8 mouse cellular contexts compared by ENCODE assay signal in genomic region chr5:35893093-35893804, GRCm38 (mm10). TPM values are rescaled to one million over a fixed set of nuclear protein-coding genes. Genes with fewer than 3 reads are reported as not detected.
A peak's percentile ranks its signal among the peaks of the same experiment; 100 is the strongest.
DNase-seq lines count a peak whose midpoint lies in the region; ATAC-seq lines count a peak whose summit lies in the region.

Gene Afap1 (plus strand): TSS chr5:35893319.

- H3K4me1 ChIP-seq in forebrain, embryonic 11.5 days (replicated peaks; ENCODE audit: control insufficient read depth, insufficient read depth, low read length): peaks cover 7% of the 10 kb centered on the region; the same call in 1 of the 2 replicates
- H3K4me1 ChIP-seq in heart, embryonic 15.5 days (replicated peaks): peaks cover 42% of the 10 kb centered on the region
- peaks cover 14% of the 10 kb centered on the region for H3K4me1 ChIP-seq in liver, embryonic 12.5 days

- DNase-seq in c-Kit-positive CD71-positive TER-119-negative erythroid progenitor cells, embryonic 14.5 days (ENCODE audit: low read depth): peak; percentile 56
- DNase-seq in forebrain, embryonic 11.5 days (ENCODE audit: low spot score): peak; percentile 100
- peak; percentile 100 for DNase-seq in kidney, postnatal 14 days
- DNase-seq in naive thymus-derived CD4-positive, alpha-beta T cell, adult 2 months (ENCODE audit: low read depth): peak; percentile 99
- DNase-seq in splenic B cell, adult 2 months (ENCODE audit: low read depth, low spot score): peak; percentile 98

- peaks cover 6% of the 10 kb centered on the region; the same call in 1 of the 2 replicates for H3K27me3 ChIP-seq in forebrain, embryonic 11.5 days (ENCODE audit: control insufficient read depth, insufficient read depth, low read length)
- H3K27me3 ChIP-seq in heart, embryonic 15.5 days: no peaks in the 10 kb centered on the region
- peaks cover 52% of the 10 kb centered on the region for H3K27me3 ChIP-seq in liver, embryonic 12.5 days (replicated peaks)
- no peaks in the 10 kb centered on the region for H3K27me3 ChIP-seq in splenic B cell, adult 2 months (ENCODE audit: control insufficient read depth, insufficient read depth, low read length, poor library complexity, severe bottlenecking)

- H3K9ac ChIP-seq in forebrain, embryonic 11.5 days (ENCODE audit: low read length): peak within 1 kb of the TSS; percentile 85
- H3K9ac ChIP-seq in heart, embryonic 15.5 days: peak within 1 kb of the TSS; percentile 97
- peak within 1 kb of the TSS; percentile 50 for H3K9ac ChIP-seq in liver, embryonic 12.5 days

- no peaks in the 10 kb centered on the region for H3K36me3 ChIP-seq in forebrain, embryonic 11.5 days (ENCODE audit: control insufficient read depth, insufficient read depth, low read length)
- no peaks in the 10 kb centered on the region for H3K36me3 ChIP-seq in heart, embryonic 15.5 days
- no peaks in the 10 kb centered on the region for H3K36me3 ChIP-seq in liver, embryonic 12.5 days
- H3K36me3 ChIP-seq in splenic B cell, adult 2 months (ENCODE audit: control insufficient read depth, insufficient read depth, low read length, poor library complexity, severe bottlenecking): no peaks in the 10 kb centered on the region

- WGBS in forebrain, embryonic 11.5 days: under 1% methylated on average over 48 of the region's 49 CpGs
- WGBS in heart, embryonic 15.5 days: under 1% methylated on average over 49 of the region's 49 CpGs
- 2% methylated on average over 49 of the region's 49 CpGs for WGBS in liver, embryonic 12.5 days (ENCODE audit: insufficient replicate concordance)

- H3K4me2 ChIP-seq in forebrain, embryonic 11.5 days (ENCODE audit: low read depth, low read length, severe bottlenecking): peak within 1 kb of the TSS; percentile 86
- H3K4me2 ChIP-seq in heart, embryonic 15.5 days: peak within 1 kb of the TSS; percentile 92
- peak within 1 kb of the TSS; percentile 75 for H3K4me2 ChIP-seq in liver, embryonic 12.5 days

- peak; percentile 94 for ATAC-seq in CD4-positive, CD25-positive, alpha-beta regulatory T cell, adult 4 months
- ATAC-seq in forebrain, embryonic 11.5 days (replicated peaks; ENCODE audit: low FRiP score): peak; percentile 96
- ATAC-seq in heart, embryonic 15.5 days (replicated peaks; ENCODE audit: insufficient number of reproducible peaks, insufficient read depth, low FRiP score, low read depth): peak; percentile 92
- ATAC-seq in liver, embryonic 12.5 days: peak; percentile 90

- H3K9me3 ChIP-seq in forebrain, embryonic 11.5 days (ENCODE audit: control insufficient read depth, low read length): no peaks in the 10 kb centered on the region
- no peaks in the 10 kb centered on the region for H3K9me3 ChIP-seq in heart, embryonic 15.5 days (replicated peaks)
- H3K9me3 ChIP-seq in liver, embryonic 12.5 days (replicated peaks): no peaks in the 10 kb centered on the region

- no peak within 1 kb of the TSS for H3K27ac ChIP-seq in forebrain, embryonic 11.5 days (ENCODE audit: low read depth, low read length)
- peak within 1 kb of the TSS; percentile 87 for H3K27ac ChIP-seq in heart, embryonic 15.5 days
- H3K27ac ChIP-seq in liver, embryonic 12.5 days: no peak within 1 kb of the TSS

- peak within 1 kb of the TSS; percentile 69 for H3K4me3 ChIP-seq in forebrain, embryonic 11.5 days (ENCODE audit: low read depth, low read length)
- peak within 1 kb of the TSS; percentile 91 for H3K4me3 ChIP-seq in heart, embryonic 15.5 days
- H3K4me3 ChIP-seq in liver, embryonic 12.5 days: peak within 1 kb of the TSS; percentile 56

RNA-seq across cellular contexts. Expression of gene Afap1, which starts in this region (rescaled TPM):
- polyA plus RNA-seq in CD4-positive, CD25-positive, alpha-beta regulatory T cell, adult 4 months (2017; shearing (Covaris generic)): 10 to 100 TPM; 13.7 to 17.3 TPM
- polyA plus RNA-seq in forebrain, embryonic 11.5 days (2014; fragmentation: Nextera tagmentation; extraction: Ambion mirVana): 30.4 and 32.5 TPM in 2 replicates
- polyA plus RNA-seq in heart, embryonic 15.5 days (2015; fragmentation: Nextera tagmentation; extraction: Ambion mirVana): 22.6 and 27.1 TPM in 2 replicates
- polyA plus RNA-seq in liver, embryonic 12.5 days (2016; fragmentation: Nextera tagmentation; extraction: Ambion mirVana): 2.6 and 2.7 TPM in 2 replicates
